Mouse (Mus musculus) adrenal gland, postnatal 10 days (tissue): ENCODE results near the gene Nap1l4. TPM values are rescaled to one million over a fixed set of nuclear protein-coding genes. Genes with fewer than 3 reads are reported as not detected.
"Not testable (repeated sequence)": the region's sequence is repeated elsewhere in the genome, so short reads cannot be mapped to it uniquely, and the experiment has no call there.

Experiments
- DNase-seq: peaks from one replicate; pipeline ENCODE4 v3.0.0; 2021; ENCODE audit warnings: mixed read lengths
- long read RNA-seq, 2 experiments: library from polyadenylated mRNA; stranded (forward); transcript quantifications; one replicate each; pipeline ENCODE4 v2.0.0; 2021
- total RNA-seq, 2 experiments: library from RNA; stranded (reverse); gene quantifications; 2 replicates each; pipeline ENCODE4 v1.2.3; 2021

The Nap1l4 gene
- total RNA-seq: 100 to 1,000 TPM; 135 to 153 TPM
- long read RNA-seq, experiment 1, transcript Nap1l4-201 (16 exons, 2,285 nt): minor isoform, 23 of 232 reads
- long read RNA-seq, experiment 1, transcript Nap1l4-207 (4 exons, 661 nt): minor isoform, 7 of 232 reads
- long read RNA-seq, experiment 1, transcript Nap1l4-206 (15 exons, 2,259 nt): major isoform, 105 of 232 reads
- long read RNA-seq, experiment 1, partial matches to known transcripts: 27 of 232 reads
- long read RNA-seq, experiment 1, other reads (novel, unspliced or antisense): 67 of 232 reads
- long read RNA-seq, experiment 2, transcript Nap1l4-206 (15 exons, 2,259 nt): major isoform, 49 of 83 reads
- long read RNA-seq, experiment 2, transcript Nap1l4-201 (16 exons, 2,285 nt): minor isoform, 9 of 83 reads
- long read RNA-seq, experiment 2, partial matches to known transcripts: 3 of 83 reads
- long read RNA-seq, experiment 2, other reads (novel, unspliced or antisense): 18 of 83 reads

DNA sequence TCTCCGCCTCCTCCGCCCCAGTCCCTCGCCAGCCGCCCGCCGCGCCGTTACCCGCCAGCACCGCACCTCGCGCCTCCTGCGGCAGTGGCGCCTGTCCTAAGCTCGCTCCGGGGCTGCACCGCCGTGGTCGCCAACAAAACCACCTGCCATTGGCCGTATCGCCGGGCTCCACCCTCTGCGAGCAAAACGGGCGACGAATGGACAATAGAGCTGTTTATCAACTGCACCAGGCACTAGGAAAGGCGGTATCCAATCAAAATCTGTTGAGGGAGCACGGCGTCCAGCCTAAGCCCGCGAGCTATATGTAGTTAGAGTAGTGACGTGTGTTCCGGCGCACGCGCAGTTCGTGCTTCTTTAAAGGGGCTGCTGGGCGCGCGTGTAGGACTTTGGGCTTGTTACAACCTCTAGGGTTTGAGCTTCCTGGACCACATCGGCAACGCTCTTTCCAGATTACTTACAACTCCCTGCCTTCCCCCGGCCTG, at the start of gene Nap1l4:
Nap1l4 (minus strand) TSS at position 131 of the 482 bp plus-strand sequence.
- DNase-seq: peak; percentile 99

DNA sequence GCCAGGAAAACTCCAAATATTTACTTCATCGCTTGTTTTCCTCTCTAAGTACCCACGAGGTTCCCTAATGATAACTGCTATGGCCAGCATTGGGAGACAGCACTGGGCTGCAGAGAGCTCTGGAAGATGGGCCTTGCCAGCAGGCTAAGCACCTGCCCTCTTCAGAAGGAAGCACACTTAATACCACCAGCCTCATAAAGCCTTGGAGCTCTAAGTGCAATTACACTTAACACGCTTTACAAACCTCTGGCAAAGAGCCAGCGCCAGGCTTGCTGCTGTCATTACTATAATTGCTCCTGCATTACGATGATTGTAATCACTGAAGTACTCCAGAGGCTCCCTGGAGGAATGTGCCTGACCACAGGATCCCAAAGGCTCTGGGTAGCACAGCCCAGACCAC, 46.0 kb upstream of the Nap1l4 start:
- no peak for DNase-seq

DNA sequence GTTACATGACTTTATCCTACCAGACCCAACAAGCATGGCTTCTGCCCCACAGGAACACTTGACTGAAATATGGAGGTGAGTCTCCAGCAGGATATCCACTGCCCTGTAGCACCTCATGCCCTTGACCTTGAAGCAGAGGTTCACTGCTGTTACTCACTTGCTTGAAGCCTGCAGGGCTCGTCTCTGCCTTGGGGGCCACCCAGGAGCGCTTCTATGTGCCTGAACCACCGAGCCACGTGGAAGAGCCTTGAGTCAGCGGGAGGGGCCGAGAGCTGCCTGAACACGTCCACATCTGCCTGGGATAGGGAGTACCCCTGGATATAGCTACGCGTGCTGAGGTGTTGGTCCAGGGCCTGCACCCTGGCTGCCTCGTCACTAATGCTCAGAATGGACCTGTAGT, 43.3 kb upstream of the Nap1l4 start:
- DNase-seq: no peak

DNA sequence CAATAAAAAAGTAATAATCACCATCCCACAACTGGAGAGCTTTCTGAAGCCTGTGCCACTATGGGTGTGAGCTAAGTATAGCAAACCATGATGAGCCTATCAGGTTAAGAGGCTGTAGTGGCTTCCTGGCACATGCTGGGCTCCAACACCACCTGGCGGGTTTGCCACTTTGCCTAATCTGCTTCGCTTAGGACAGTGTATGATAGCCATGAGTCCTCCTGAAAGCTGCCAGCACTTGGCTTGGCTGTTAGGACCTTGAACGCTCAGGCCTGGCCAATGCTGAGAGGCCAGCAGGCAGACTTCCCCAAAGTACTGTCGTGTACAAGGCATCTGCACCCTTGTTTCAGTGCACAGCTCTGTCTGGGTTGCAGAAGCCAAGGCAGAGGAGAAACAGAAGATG, 39.1 kb upstream of the Nap1l4 start:
- DNase-seq: no peak

DNA sequence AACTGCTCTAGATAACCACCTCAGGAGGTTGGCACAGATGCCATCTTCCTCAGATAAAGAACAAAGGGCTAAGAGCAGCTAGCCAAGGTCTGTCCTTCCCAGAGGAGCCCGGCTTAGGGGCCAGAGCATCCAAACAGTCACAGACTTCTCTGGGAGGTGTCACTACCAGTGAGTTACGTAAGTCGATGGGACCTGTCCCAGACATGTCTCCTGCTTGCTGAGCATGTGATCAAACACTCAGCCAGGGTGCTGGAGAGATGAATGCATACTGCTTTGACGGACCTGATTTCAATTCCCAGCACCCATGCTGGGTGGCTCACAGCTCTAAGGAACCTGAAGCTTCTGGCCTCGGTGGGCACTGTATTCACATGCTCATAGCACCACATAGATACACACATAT, 38.7 kb upstream of the Nap1l4 start:
- no peak for DNase-seq

DNA sequence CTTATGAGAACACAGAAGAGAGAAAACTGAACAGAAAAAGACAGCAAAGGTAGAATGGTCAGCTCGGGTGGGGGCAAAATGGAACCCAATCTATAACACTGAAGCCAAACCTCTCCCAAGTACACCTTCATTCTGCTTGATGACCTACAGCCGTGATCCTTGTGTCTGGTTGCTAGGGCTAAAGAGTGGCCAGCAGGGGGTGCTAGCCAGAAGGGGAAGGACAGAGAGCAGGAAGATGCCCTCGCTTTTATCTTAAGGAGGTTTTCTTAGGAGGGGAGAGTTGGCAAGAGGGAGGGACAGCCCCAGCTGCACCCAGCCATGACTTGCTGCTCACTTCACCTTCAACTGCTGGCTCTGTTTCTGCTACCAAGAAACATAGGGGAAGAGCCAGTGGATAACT, 35.0 kb upstream of the Nap1l4 start:
- peak; percentile 86 for DNase-seq

DNA sequence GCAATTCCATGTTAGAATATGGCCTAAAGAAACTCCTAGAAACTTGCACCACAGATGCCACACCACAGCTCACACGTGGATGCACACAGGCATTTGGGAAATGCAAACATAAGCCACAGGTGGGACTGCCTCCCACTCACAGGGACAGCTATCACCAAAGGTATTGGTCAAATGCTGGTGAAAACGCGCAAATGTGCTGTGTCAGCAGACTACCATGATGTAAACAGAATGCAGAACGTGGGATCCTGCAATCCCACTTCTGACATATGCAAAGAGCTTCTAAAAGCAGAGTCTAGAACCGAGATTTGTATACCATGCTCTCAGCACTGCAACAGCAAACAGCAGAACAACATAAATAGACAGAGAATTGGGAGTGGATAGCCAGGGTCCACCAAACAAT, 34.1 kb upstream of the Nap1l4 start:
- DNase-seq: no peak

DNA sequence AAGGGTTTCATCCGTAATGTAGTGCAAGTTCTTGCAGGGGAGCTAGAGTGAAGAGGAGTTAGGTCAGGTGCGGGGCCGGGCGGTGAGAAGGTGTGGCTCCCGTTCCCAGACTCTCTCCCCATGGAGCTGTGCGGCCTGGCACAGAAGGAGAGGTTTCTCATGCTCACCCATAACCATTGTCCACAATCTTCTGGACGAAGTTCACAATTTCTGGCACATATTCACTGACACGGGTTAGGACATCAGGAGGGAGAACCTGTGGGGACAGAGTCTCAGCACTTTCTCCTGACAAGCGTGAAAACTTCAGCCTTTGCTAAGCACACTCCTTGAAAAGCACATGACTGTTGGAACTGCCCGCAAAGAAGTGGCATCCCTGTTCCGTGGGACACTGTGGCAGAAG, 26.8 kb upstream of the Nap1l4 start:
- DNase-seq: no peak

DNA sequence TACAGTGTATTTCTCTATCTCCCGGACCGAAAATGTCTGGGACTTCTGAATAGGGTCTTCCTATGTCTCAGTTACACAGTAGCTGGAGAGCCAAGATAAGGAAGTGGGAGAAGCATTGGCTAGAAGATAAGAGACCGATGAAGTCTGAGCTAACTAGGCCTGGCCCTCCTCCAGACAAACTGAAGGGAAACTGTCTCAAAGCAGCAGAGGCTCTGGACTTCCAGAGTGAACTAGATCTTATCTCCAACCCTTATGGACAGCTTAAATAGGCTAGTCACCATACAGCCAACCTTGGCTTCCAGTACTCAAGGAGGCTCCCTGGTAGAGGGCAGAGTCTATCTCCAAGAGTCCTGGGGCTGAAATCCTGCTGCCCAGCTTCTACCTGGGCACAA, 16.7 kb upstream of the Nap1l4 start:
- DNase-seq: no peak

DNA sequence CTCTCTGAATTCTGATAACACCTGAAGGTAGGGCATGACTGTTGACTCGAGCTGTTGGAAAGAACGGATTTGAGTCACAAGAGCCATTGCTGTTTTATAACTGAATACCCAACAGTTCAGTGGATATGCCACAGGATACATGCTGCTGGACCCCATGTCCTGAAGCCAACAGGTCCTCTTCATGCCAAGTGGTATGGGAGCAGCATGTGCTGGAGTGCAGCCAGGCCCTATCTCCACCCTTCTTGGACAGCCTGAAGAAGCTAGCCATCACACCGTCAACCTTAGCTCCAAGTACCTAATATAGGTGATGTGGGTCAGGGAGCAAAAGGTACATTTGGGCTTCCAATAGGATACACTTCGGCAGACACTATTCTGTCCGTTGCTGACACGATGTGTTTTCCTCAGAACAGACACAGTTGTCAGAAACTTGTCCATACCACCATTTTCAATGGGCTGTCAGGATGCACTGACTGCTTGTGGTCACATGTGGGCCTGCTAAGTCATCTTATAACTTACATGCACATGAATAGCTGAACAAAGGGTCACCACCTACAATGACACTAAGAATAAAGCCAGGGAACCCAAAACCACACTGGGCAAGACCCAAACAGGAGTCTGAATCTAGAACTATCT, 16.2 kb upstream of the Nap1l4 start:
- DNase-seq: no peak

DNA sequence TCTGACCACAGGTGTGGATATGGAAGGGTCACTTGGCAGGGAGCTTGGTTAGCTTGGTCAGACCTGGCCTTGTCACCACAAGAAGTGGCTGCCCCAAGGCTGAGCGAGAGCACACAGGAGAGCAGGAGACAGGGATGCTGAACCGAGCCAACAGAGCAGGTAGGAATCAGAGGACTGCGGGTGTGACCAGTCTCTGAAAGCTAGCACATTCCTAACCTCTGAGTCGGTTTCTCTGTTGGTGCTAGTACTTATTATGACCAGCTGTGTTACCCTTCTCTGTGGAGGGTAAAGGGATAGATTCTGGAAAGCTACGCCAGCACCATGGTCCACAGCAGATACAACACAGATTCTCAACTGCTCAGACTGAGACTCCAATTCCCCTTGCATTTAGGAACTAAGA, 14.9 kb upstream of the Nap1l4 start:
- no peak for DNase-seq

DNA sequence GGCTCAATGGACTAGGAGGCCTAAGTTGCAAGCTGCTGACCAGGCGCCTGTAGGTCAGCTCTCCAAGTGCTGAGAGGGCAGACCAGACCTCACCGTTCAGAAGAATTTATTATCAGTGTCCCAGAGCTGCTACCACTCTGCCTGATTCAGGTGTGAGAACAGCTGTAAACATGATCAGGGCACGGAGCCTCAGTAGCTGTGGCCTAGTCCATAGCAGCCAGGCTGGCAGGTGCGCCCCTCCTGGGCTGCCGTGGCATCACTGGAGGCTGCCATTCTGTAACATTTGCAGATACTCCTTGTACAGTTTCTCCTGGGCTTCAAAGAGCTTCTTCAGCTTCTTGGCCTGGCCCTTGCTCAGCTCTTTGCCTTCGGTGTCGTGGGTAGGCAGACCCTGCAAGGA, 8.7 kb upstream of the Nap1l4 start:
- no peak for DNase-seq

DNA sequence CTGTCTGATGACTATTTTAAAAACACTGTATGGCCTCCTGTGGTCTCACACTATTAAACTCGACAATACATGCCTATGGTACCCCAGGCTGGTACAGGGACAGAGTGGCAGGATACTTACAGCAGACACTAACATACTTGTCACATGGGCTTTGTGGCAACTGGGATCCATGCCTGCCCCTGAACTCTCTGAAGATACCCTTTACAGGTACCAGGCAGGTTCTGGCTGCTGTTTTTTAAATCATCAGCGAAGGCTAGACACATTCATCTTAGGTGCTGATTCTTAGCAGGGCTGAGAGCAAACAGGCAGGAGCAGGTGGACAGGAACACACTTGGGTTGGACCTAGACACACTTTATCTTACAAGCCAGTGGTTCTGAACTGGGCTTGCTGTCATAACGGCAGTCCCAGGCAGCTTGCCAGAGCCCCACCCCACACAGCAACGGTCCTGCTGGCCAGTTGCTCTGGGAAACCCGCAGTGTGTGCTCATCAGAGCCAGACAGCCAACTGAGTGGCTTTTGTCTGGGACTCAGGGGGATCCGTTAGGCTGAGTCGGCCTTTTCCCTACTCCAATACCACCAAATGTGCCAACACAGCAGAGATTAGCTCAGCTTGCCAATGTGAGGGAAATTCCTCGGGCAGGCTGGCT, 8.2 kb upstream of the Nap1l4 start:
- DNase-seq: peak; percentile 76

DNA sequence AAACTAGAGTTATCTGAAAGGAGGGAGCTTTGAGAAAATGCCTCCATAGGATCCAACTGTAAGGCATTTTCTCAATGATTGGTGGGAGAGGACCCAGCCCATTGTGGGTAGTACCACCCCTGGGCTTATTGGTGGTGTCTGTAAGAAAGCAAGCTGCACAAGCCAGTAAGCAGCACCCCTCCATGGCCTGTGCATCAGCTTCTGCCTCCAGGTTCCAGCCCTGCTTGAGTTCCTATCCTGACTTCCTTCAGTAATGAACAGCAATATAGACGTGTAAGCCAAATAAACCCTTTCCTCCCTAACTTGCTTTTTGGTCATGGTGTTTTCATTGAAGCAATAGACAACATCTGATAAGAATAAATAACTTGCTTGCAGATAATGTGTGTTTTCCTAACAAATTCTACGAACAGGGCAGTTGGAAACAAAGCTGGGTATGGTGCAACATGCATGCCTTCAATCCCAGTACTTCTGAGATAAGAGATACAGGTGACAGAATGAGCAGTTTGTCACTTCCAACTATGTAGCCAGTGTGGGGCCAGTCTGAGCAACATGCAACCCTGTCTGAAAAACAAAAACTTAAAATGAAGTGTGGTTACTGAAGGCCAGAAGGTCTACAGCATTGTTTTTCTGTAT, 798 bp upstream of the Nap1l4 start:
- DNase-seq: no peak

DNA sequence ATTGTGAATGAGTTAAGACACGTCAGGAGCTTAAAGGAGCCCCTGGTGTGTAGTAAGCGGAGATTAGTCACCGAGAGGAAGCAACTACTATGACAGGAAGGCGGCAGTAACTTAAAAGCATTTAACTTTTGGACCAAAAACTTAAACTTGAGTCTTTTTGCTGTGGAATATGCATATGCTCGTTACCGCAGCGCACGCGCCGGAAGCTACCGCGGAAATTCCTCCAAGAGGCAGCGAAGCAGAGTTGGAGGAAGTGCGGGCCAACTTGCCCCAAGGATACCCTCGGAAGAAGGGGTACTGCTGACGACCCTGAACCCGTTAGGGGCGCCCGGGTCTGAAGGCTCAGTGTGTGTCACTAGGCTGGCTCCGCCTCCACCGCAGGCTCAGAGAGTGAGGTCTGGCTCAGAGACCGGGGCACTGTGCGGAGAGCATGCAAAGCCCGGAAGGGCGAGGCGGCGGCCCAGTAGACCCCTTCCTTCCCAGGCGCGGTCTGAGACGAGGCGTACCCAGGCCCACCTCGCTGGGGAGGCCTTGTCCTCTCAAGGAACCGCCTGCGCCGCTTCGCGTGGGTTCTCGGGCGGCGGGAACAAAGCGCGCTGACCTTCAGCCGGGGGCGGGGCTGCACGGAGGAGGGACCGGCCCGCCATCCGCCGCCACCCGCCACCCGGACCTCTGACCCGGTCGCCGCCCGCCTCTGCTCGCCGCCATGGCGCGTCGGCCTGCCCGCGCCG, 510 bp downstream of the Nap1l4 start:
- DNase-seq: no peak

DNA sequence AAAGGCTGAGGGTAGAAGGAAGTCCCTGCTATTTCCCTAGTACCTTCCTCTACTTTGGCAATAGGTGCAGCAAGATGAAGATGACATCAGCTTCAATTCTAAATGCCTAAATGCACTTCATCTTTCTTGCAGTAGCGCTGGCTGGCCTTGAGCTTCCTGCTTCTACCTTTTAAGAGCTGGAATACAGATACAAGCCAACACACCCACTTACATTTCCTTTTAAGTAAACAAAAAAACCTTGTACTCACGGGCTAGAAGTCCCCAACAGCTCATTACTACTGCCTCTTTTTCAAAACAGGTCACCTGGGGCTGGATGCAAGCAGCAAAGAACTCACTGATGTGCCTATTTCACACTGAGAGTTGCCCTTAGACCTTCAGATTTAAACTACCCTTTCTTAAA, 2.4 kb downstream of the Nap1l4 start:
- no peak for DNase-seq

DNA sequence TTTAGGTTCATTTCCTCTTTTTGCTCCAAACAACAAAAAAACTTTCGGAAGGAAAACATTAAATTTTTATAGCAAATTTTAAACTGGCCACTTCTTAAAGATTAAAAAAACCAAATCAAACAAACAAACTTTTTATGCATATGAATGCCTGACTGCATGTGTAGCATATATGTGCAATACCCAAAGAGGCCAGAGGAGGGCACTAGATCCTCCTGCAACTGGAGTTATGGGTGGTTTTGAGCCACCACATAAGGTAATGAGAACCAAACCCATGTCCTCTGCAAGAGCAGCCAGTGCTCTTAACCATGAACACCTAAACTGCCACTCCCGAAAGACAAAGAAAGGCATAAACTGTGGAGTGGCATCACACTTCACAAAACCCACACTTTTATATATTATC, 4.5 kb downstream of the Nap1l4 start:
- DNase-seq: peak; percentile 44

DNA sequence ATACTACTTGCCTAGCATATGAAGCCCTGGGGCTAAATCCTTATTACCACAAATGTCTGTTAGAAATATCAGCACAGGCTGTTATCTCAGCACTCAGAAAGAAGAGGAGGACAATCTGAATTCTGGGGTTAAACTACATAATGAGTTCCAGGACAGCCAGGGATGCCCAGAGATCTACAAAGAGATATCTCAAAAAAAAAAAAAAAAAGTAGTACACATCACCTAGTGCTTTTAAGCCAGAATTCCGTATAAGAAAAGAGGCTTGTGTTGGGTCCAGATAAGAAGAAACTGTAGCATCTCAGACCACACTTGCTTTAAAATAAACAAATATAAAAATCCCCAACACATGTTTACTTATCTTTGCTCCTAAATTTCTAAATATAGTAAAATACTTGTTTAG, 10.2 kb downstream of the Nap1l4 start:
- DNase-seq: no peak

DNA sequence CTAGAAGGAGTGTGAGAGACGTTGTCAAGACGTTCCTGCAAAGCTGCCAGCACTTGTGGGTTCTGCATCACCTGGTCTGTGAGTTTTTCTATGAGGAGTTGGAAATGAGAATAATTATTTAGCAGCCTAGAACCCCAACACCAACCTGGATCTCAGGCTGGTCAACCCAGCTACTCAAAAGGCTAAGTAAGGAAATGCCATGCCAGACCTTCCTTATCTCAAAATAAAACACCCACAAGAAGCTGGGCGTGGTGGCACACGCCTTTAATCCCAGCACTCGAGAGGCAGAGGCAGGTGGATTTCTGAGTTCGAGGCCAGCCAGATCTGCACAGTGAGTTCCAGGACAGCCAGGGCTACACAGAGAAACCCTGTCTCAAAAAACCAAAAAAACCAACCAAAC, 10.7 kb downstream of the Nap1l4 start:
- DNase-seq: not testable (repeated sequence)

DNA sequence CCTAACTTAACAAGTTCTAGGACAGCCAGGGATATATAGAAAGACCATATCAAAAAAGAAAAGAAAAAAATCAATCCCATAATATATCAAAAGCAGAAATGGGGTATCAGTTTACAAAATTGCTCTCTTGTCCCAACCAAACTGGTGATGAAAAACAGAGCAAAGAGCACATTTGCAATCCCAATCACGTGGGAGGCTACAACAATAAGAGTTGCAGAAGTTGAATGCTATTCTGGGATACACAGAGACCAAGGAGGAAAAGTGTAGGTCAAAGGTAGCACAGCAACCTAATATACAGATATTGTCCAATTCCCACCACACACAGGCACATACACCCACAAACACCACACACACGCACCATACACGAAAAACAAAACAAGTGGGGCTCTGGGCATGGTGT, 12.7 kb downstream of the Nap1l4 start:
- DNase-seq: no peak

DNA sequence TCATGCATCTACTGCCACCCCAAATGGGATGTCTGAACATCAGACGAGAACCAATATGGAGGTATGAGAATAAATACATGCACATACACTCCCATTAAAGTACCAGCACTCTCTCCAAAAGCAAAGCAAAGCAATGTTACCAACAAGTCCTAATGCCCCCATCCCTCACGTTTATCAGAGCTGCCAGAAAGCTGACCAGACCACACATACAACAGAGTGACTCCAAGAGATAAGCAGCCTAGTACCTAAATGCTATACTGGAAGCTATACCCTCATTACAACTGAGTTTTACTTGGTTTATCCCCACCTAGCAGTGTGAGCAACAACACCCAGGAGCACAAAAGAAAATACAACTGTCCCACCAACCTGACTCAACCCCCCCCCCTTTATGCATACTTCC, 15.6 kb downstream of the Nap1l4 start:
- no peak for DNase-seq

DNA sequence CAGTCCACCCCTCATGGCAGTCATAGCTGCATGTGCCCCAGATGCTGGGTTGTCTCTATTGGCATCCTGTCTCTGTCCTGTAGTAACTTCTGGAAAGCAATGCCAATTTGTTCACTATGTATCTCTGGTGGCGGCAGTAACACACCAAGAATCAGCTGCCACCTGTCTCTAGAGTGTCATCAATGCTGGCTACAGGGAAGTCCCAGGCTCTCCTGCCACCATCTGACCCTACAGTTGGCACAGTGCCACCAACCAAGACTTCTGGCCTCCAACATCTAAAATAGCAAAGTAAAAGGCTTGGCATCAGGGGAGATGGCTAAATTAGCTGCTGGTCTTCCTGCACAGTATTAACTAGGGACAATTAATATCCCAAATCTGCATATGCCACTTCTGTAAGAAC, 16.5 kb downstream of the Nap1l4 start:
- peak; percentile 28 for DNase-seq
